Mouse (Mus musculus) E14TG2a.4 (cell line): ENCODE results near the gene Mfsd2a.

Experiments
- CTCF ChIP-seq: conservative IDR thresholded peaks from 2 replicates; pipeline ENCODE4 v1.5.1; 2014; ENCODE audit warnings: low read length
- NANOG ChIP-seq: IDR thresholded peaks from 2 replicates; pipeline ENCODE4 v1.6.1; 2014; ENCODE audit warnings: borderline replicate concordance, low read length, mixed read lengths
- POU5F1 ChIP-seq: IDR thresholded peaks from 2 replicates; pipeline ENCODE4 v1.6.1; 2014; ENCODE audit warnings: low read length, borderline replicate concordance

DNA sequence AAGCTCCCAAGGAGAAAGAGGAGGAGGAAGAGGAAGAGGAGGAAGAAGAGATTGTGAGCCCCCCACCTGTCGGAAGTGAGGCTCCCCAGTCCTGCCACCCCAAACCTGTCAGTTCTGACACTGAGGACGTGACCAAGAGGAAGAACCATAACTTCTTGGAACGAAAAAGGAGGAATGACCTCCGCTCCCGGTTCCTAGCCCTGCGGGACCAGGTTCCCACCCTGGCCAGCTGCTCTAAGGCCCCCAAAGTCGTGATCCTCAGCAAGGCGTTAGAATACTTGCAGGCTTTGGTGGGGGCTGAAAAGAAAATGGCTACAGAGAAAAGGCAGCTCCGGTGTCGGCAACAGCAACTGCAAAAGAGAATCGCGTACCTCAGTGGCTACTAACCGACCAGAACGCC, 39.1 kb upstream of the Mfsd2a start:
- TF ChIP-seq CTCF, result no peak
- no peak for TF ChIP-seq POU5F1
- no peak for TF ChIP-seq NANOG
